9 mouse cellular contexts compared by ENCODE assay signal in genomic region chr15:24724664-24725063, GRCm38 (mm10).
DNase-seq lines count a peak whose midpoint lies in the region; ATAC-seq and TF ChIP-seq lines count a peak whose summit lies in the region.
"Had no signal": no experiment of that assay in that cellular context is flagged by ENCODE, and none has a peak within 500 bp of the region (broad histone marks: within the 10 kb centered on the region; RNA-seq: fewer than 3 reads in every experiment).

No protein-coding gene starts in this region.

- no peak overlapping the region for H3K9ac ChIP-seq in lung, embryonic 14.5 days
- H3K9ac ChIP-seq in midbrain, embryonic 14.5 days (replicated peaks; ENCODE audit: low read length): no peak overlapping the region
- H3K9ac ChIP-seq: liver, embryonic 13.5 days had no signal

- no peaks in the 10 kb centered on the region for H3K27me3 ChIP-seq in lung, embryonic 14.5 days (ENCODE audit: insufficient read depth, low read length)
- no peaks in the 10 kb centered on the region for H3K27me3 ChIP-seq in midbrain, embryonic 14.5 days (ENCODE audit: control insufficient read depth, insufficient read depth, low read length)
- H3K27me3 ChIP-seq: liver, embryonic 13.5 days had no signal

- ATAC-seq in lung, embryonic 14.5 days (ENCODE audit: insufficient read depth): no peak; the same call in 1 of the 2 replicates
- peak; percentile 45; the same call in 1 of the 2 replicates for ATAC-seq in cerebellum, adult (ENCODE audit: insufficient number of reproducible peaks, low FRiP score, low TSS enrichment)
- ATAC-seq in midbrain, embryonic 14.5 days (ENCODE audit: low FRiP score, low TSS enrichment): peak; percentile 79

- no peak overlapping the region for H3K27ac ChIP-seq in lung, embryonic 14.5 days (ENCODE audit: low read depth)
- no peak overlapping the region for H3K27ac ChIP-seq in embryonic fibroblast, embryonic 13.5 days (ENCODE audit: insufficient read depth, low read length)
- H3K27ac ChIP-seq in midbrain, embryonic 14.5 days (replicated peaks; ENCODE audit: low read depth, low read length): no peak overlapping the region
- H3K27ac ChIP-seq: liver, embryonic 13.5 days had no signal

- TF ChIP-seq POLR2A in embryonic fibroblast, embryonic 13.5 days (IDR thresholded peaks at IDR 0.05; ENCODE audit: low read depth, low read length): no peak

- H3K36me3 ChIP-seq in lung, embryonic 14.5 days (ENCODE audit: insufficient read depth): no peaks in the 10 kb centered on the region
- no peaks in the 10 kb centered on the region for H3K36me3 ChIP-seq in midbrain, embryonic 14.5 days (ENCODE audit: control insufficient read depth, insufficient read depth, low read length)
- H3K36me3 ChIP-seq: liver, embryonic 13.5 days had no signal

- no peak overlapping the region for H3K4me3 ChIP-seq in lung, embryonic 14.5 days (ENCODE audit: low read depth, low read length)
- no peak overlapping the region for H3K4me3 ChIP-seq in embryonic fibroblast, embryonic 13.5 days (ENCODE audit: insufficient read depth, low read length)
- H3K4me3 ChIP-seq in midbrain, embryonic 14.5 days (replicated peaks; ENCODE audit: low read depth, low read length): no peak overlapping the region
- H3K4me3 ChIP-seq: liver, embryonic 13.5 days had no signal

- H3K9me3 ChIP-seq in lung, embryonic 14.5 days (ENCODE audit: low read depth, low read length): no peaks in the 10 kb centered on the region
- H3K9me3 ChIP-seq in midbrain, embryonic 14.5 days (ENCODE audit: control insufficient read depth, low read length): no peaks in the 10 kb centered on the region
- H3K9me3 ChIP-seq: liver, embryonic 13.5 days had no signal

- no peaks in the 10 kb centered on the region for H3K4me1 ChIP-seq in lung, embryonic 14.5 days (ENCODE audit: insufficient read depth)
- H3K4me1 ChIP-seq in embryonic fibroblast, embryonic 13.5 days (ENCODE audit: control insufficient read depth, insufficient read depth, low read length): no peaks in the 10 kb centered on the region
- no peaks in the 10 kb centered on the region for H3K4me1 ChIP-seq in midbrain, embryonic 14.5 days (ENCODE audit: control insufficient read depth, insufficient read depth, low read length)
- H3K4me1 ChIP-seq: liver, embryonic 13.5 days had no signal

- 40% methylated on average over 4 of the region's 4 CpGs for WGBS in lung, embryonic 14.5 days
- WGBS in midbrain, embryonic 14.5 days: 41% methylated on average over 4 of the region's 4 CpGs

- DNase-seq in lung, embryonic 14.5 days: peak; percentile 68
- no peak for DNase-seq in lung, adult 18-20 months
- DNase-seq in layer of hippocampus, adult 18-20 months (ENCODE audit: low spot score in 2 of 2): peak; percentile 34 to 63
- peak; percentile 81 for DNase-seq in midbrain, embryonic 14.5 days
- no peak for DNase-seq in B cell, adult 2 months
- no peak for DNase-seq in spleen, adult 18-20 months
- DNase-seq: liver, embryonic 13.5 days had no signal

- no peak overlapping the region for H3K4me2 ChIP-seq in lung, embryonic 14.5 days
- no peak overlapping the region for H3K4me2 ChIP-seq in midbrain, embryonic 14.5 days (ENCODE audit: low read length)
- H3K4me2 ChIP-seq: liver, embryonic 13.5 days had no signal

- TF ChIP-seq CTCF in lung, embryonic 14.5 days (IDR thresholded peaks at IDR 0.05; ENCODE audit: low read depth): peak; percentile 64
- TF ChIP-seq CTCF in embryonic fibroblast, embryonic 13.5 days (IDR thresholded peaks at IDR 0.05; ENCODE audit: borderline replicate concordance, insufficient read depth, low read length): peak; percentile 29; the same call in 1 of the 2 replicates

Comparison
In these comparisons a context has a peak if more than half of its experiments do, and no peak if none do; other contexts are left out.
1. DNase-seq: peak in lung, embryonic 14.5 days (single experiment), layer of hippocampus, adult 18-20 months (2 of 2) and midbrain, embryonic 14.5 days (single experiment); none in lung, adult 18-20 months (0 of 2), B cell, adult 2 months (0 of 2) and spleen, adult 18-20 months (0 of 2).